Mouse (Mus musculus) adrenal gland (tissue): ENCODE measurements around the gene Efcab8.

Experiments
- intact Hi-C: fragments of 180-260 bp; cut with DNase I; formaldehyde crosslinking; loops from one replicate; pipeline ENCODE4 v1.15.1; 2025
- long read RNA-seq, 2 experiments: library from polyadenylated mRNA; unstranded; transcript quantifications; one replicate each; pipeline ENCODE4 v2.0.0; 2020; ENCODE audit warnings: borderline replicate concordance in 1 of 2; ENCODE audit not compliant: insufficient replicate concordance in 1 of 2

Gene Efcab8
- long read RNA-seq, experiment 1: 0 reads
- long read RNA-seq, experiment 2: 0 reads

DNA sequence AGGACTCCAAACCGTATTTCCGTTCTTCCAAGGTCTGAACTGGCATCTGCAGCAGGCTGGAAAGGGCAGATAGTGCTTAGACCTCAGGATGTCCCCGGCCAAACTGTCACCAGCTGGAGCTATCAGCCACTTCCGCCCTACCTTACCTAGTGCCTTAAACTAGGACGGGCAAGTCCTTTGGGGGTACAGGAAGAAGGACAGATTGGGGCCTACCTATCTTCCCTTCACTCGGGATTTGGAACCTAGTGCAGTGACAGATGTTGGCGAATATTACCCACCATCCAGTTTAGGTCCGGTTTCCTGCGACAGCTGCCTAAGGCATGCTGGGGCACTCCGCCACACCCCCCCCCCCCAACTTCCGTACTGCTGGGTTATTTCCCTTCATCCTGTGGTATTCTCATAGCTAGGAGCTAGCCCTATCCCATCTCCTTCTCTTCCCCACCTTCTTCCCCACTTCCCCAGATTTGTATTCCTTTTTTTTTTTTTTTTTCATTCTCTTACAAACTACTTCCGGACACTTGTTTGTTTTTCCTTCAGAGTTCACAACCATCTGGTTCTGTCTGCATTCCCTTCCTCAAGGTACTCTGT is at the start of gene Efcab8:
Efcab8 (plus strand) TSS at position 538 of the 588 bp plus-strand sequence.
- intact Hi-C loops: no loop called here

DNA sequence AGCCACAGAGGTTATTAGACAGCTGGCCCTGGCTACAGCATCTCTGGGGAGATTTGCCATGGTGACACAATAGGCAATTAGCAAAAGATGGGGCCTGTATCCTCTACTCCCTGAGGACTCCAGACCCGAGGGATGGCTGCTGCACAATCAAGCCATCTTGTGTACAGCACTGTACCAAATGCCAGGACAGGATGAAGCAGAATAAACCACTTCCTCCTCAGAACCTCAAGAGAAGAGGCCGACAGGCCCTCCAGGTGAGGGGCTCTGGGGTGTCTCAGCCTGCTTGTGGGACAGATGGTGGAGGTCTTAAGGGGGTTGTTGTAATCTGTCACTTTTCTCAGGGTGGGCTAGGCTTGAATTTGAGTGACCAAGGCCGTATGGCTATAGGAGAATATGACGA is 45.7 kb upstream of the Efcab8 start:
- intact Hi-C loops: no loop called here

DNA sequence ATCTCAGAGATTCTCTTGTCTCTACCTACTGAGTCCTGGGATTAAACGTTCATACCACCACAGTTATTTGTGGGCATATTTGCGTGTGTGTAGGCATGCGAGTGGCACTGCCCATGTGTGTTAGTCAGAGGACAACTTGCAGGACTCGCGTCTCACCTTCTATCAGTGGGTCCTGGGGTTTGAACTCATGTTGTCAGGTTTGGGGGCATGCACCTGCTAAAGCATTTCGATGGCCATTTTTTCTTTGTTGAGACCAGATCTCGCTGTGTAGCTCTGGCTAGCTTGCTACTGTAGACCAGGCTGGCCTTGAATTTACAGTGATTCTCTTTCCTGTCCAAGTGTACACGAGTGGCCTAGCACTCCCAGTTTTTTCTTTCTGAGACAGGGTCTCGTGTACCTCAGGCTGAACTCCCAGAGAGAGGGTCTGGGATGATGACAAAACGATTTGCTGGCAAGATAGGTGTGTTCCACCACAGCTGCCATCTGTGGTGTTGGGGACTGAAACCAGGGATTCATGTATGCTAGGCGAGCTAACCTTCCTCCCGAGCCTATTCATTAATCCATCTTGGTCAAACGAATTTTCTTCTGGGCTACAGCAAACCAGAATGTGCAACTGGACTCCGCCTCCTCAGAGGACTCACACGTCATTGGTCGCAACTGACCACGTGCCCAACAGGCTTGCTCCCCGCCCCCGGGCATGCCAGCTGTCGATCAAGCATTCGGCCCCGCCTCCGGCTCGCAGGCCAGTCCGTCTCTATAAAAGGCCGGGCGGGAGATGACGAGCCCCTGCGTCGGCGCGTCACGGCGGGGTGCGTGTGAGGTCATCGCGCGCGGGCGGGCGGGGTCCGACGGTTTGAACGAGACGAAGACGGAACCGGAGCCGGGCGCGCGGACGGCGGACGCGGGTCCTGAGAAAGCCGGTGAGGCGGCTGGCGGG is 39.0 kb upstream of the Efcab8 start, which contains the start of gene Mapre1:
Mapre1 (plus strand) TSS at position 775 of the 937 bp plus-strand sequence.
- intact Hi-C loops: no loop called here

DNA sequence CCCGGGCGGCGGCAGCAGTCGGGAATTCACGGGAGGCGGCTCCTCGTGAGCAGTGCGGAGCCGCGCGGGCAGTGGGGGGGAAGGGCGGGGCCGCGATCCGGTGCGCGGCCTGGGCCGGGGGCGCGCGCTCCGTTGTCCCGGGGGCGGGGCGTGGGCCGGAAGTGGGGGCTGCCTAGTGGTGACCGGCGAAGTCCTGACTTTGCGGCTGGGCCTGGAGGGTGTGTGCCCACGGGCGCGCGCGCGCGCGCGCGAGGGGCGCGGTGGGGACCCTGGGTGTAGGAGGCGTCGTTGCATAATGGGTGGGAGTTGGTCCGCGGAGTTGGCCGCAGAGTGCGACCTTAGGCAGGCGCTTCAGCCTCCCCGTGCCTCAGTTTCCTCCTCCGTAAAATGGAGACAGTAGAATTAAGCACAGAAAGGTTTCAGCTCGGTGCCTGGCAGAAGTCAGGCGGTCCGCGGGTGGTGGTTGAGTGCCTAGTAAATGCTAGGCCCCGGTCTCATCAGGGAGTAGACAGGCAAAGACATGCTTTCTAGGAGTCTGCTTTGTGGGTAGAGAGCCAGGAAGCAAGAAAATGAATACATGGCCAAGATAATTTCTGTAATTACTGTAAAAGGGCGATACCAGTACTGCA is 38.2 kb upstream of the Efcab8 start:
- intact Hi-C loops: no loop called here

DNA sequence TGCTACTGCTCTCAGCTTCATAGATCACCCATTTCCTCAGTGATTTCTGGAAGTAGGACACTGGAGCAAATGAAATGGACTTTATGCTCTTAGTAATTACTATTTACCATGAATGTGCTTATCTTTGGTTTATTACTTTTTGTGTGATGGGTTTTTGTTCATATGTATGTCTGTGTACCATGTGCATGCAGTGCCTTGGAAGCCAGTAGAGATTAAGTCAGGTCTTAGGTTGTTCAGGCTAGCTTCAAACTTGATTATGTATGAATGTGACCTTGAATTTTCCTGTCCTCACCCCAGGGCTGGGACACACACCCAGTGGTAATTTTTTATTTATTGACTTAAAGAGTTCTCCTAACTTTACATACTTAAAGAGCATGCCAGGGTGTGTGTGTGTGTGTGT is 31.7 kb upstream of the Efcab8 start:
- intact Hi-C loops: no loop called here

DNA sequence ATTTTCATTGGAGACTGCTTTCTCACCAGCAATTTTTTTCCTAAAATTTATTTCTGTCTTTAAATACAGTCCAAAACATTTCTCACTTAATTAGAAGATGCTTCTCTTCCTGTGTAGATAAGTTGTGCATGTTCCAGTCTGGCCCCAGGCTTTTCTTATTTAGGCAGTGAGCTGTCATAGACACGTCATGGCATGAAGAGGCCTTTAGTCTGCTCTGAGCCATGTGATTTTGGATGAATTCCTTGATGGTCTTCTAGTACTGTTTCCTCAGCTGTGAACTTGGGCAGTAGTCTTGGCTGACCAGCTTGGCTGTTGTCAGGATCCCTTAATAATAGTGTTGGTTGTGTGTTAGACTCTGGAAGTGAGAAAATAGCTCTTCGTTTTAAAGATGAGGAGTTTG is 29.4 kb upstream of the Efcab8 start:
- intact Hi-C loops: no loop called here

DNA sequence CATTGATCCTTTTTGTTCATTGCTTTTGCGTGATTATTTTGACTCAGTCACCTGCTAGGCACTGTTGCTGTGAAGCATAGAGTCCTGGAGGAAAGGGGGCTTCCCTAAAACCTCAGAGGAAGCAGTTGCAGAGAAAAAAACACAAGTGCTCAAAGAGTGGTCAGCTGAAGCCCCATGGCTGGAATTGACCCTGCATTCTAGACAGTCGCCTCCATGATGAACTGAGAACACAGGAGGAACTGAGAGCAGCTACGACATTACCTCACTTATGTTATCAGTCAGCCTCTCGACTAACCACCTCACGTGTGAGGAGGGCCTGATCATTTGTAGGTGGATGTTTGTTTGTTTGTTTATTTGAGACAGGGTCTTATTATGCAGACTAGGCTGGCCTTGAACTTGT is 17.6 kb upstream of the Efcab8 start:
- intact Hi-C loops: no loop called here

DNA sequence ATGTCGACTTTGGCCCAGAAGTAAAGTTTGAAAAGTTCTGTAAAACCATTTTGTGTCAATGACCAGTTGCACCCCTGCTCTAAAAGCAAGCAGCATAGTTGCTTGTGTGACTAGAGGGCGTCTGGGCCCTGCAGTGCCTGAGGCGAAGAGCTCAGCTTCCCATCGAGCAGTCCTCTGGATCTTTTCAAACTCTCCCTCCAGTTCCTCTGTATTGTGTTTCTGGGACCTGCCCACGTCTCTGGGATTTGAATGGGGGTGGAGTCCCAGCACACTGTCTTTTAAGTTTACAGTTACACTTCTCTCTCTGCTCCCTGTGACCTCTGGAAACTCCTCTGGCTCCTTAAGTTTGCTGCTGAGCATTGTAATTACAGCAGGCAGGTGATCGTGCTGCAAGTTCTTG is 12.2 kb upstream of the Efcab8 start:
- intact Hi-C loops: no loop called here

DNA sequence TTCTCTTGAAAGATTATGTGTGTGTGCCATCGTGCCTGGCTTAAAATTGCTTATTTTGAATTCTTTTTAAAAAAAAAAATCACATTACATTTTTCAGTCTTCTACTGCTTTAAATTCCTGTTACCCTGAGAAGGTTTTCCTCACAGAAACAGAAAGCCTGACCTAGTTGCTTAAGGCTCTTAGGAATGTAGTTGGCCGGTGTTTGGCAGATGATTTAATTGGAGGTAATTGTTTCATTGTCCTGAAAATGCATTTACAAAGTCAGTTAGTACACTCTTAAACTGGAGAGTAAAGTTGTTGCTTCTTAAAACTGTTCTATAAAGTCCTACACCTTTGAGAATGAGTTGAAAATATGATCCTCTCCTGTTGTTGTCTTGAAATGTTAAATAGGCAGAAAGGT is 10.8 kb upstream of the Efcab8 start:
- intact Hi-C loops: no loop called here

DNA sequence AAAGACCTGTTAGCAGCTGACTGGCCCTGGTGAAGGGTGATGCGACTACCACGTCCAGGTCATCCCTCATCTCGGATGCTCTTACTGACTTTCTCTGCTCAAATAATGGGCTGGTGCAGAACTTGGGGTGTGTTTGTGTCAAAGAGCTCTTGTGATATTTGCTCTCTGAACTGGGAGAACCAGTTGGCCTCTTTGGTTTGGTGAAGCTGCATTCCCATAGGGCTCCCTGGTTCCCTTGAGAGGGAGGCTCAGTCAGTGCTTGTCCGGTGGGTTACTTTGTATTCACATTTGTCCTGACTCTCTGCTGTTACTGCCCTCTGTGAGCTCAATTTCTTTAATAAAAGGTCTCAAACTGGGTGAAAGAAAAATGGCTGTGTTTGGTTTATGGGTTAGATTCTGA is 6.8 kb upstream of the Efcab8 start:
- intact Hi-C loops: no loop called here

DNA sequence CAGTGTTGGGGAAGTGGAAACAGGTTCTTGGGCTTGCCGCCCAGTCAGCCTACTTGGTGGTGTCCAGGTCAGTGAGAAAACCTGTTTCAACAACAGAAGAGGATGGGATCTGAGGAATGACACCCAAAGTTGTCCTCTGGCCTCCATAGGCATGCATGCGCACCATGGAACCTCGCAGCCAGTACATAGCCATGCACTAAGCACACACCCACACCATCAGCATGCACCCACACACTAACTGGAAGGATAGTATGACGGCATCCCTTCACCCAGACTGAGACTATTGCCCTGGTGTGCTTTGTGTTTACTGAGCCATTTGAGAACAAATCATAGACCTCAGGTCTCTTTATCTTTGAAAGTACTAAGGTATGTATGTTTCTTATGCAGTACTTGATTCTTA is 4.3 kb upstream of the Efcab8 start:
- intact Hi-C loops: no loop called here

DNA sequence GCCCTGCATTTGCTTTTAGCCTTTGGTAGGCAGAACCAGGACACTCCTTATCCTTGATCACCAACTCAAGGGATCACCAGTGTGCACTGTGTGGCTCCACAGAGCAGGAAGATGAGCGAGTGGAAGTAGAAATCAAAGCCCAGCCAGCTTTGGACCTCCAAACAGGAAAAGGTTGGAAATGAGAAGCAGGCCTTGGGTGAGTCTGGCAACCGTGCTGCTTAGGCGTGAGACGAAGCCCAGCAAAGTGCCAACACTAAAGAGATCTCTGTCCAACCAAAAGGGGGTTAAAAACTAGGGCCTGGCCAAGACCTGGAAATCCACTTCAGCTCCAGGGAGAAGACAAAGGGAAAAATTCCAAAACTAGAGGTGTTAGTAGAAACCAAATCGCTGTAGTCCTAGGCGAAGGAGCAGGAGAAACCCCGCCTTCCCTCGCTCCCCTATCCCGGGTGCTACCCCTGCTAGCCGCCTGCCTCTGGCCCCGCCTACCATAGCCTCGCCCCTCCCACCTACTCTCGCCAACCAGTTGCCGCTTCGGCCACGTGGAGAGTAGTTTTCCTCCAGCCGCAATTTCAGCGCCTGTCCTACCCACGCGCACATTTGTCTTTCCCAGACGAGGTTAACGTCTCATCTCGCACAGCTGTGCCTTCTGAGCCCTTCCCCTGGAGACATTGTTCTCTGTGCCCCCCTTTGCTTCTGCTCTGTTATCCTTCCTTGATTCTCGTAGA is 931 bp upstream of the Efcab8 start:
- intact Hi-C loops: no loop called here

DNA sequence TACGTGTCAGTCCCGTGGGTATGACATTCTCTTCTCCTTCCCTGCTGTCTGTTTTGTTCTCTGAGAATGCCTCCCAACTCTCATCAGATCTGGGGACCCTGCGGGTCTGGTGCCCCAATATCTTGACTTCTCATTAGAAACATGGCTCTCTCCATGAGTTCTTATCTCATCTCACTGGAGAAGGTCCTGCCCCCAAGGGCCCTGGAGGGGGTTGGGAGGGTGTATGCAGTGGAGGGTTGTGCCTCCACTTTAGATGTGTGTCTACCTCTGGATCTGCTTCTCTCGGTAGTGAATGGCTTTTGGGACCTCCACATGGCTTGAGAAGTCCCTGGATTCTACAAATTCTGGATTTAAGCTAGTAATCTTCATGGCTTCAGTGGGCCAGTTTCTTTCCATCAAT is 1.4 kb downstream of the Efcab8 start:
- intact Hi-C loops: no loop called here

DNA sequence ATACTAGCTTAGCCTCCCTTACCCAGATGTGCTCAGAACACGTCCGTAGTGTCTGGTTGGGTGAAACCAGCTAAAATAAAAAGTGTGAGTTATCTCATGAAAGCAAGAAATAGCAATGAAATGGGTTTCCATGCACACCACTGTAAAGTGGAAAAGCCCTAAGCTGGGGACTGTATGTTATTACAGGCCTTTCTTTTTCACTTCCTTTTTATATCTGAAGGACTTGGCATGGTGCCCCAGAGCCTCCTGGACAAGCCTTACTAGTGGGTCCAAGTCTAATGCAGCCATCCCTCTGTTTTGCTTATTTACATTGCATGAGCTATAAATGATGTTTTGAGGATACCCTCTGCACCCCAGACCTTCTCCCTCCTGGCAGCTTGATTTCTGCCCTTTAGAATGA is 4.9 kb downstream of the Efcab8 start:
- intact Hi-C loops: no loop called here

DNA sequence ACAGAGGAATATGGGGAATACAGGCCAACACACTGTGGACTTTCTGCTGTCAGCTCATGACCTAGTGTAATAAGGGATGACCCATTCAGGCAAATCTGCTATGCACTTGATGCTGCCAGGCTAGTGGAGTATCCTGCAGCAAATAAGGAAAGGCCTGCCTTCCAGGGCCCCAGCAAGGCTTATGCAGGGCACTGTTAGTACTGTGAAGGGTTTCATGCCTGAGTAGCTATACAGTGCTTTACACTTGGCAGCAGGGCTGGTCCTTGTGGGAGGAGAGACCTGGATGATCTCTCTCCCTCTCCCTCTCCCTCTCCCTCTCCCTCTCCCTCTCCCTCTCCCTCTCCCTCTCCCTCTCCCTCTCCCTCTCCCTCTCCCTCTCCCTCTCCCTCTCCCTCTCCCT is 13.6 kb downstream of the Efcab8 start:
- intact Hi-C loops: no loop called here

DNA sequence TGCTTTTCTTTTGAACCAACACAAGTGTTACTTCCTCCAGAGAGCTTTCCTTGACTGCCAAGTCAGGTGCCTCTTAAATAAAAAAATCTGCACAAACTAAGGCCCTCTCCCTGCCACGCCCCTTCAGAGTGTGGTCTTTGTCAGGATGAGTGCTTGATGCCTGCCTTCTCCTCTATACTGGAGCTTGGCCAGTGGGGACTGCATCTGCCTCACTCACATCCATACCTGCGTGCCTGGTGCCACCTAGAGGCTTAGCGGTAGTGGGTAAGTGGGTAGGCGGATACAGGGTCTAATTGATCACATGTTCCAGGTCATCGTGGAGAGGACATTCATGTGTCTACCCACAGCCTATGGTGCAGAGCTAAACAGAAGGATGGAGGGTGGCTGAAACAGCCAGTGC is 15.4 kb downstream of the Efcab8 start:
- intact Hi-C loops: no loop called here

DNA sequence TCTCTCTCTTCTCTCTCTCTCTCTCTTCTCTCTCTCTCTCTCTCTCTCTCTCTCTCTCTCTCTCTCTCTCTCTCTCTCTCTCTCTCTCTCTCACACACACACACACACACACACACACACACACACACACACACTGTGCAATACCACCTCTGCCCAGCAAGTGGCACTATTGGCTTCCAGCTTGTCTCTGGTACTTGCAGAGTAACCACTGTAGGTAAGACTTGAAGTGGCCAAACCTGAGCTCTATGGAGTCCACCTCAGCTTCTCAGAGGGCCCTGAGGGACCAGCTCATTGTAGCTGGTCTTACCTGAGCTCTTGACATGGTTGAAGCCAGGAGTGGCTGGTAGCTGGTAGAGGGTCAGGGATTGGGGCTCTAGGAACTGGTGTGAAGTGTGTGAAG is 27.7 kb downstream of the Efcab8 start:
- intact Hi-C loops: loop anchor here (2.0 to 5.0 kb wide), 2 partner anchors 123 to 145 kb away; no protein-coding TSS in a partner anchor

DNA sequence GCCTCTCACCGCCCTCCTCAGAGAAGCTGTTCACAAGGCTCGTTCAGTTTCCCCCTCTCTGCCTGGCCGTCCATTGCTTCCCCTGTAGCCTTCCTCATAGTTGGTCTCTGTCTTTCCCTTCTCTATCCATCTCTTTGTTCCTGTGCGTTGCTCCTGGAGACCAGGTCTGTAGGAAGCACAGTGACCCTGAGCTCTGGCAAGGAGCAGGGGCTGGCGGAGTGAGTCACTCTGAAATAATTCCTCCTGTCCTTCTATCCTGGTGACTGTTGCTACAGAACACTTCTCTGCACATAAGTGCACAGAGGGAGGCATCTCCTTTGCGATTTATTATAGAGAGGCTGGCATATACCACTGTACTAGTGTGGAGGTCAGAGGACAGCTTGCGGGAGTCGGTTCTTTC is 28.4 kb downstream of the Efcab8 start:
- intact Hi-C loops: loop anchor here (2.0 to 5.0 kb wide), 2 partner anchors 45 to 144 kb away; no protein-coding TSS in a partner anchor

DNA sequence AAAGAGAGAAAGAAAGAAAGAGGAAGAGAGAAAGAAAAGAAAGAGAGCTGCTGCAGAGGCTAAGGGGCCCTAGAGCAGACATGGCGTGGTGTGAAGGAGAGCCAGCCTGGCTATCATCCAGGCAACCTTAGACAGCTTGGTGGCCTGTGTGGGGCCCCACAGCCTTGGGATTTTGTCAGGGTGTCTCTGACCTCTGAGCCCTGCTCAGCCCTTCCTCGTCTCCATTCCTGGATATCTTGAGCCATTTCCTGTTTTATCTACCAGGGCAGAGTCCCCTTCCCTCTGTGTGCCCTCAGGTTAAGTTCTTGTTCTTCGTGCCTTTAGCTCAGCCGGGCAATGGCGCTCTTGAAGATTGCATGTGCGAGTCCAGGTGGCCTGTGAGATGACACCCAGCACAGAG is 29.1 kb downstream of the Efcab8 start:
- intact Hi-C loops: loop anchor here (2.0 to 5.0 kb wide), 2 partner anchors 44 to 143 kb away; no protein-coding TSS in a partner anchor

DNA sequence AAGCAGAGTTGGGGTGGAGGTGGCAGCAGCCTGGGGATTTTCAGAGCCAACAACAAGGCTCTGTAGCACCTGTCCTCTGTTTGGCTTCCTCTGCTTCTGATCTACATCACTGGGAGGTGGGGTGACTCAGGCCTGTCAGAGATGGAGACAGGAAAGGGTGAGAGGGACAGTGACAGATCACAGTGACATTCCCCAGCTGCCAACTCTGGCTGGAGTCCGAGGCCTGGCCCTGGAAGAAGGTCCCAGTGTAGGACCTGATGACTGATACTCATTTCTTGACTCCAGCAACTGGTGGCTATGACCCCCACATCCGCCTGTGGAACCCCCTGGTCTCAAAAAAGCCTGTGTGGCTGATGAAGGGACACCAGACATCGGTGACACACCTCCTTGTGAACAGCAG is 30.2 kb downstream of the Efcab8 start:
- intact Hi-C loops: loop anchor here (2.0 to 5.0 kb wide), 2 partner anchors 43 to 142 kb away; no protein-coding TSS in a partner anchor

DNA sequence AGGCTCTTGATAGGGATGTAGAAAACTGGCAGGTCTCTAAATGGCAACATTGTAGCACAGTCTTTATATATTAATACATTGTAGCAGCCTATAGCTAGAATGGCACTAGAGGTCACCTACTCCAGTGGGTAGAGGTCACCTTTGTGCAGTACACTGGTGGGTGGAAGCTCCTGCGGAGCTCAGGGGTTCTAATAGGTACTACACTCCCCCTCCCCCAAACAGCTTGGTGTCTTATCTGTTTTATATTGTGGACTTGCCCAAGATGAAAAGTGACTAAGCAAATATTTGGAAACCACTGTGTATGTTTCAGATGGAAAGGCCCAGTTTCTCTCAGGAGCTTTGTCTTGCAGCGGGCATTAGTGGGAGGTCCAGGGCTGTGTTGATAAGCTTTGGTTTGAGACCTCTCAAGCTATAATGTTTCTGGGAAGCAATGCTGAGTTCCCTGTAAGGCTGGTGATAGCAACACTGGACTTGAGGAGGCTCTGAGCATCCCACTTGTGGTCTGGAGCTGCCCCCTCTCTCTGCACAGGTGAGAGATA is 42.3 kb downstream of the Efcab8 start:
- intact Hi-C loops: no loop called here
